In genomic region chr7:130773171-130773830, GRCm38 (mm10) we compare ENCODE assay signal across 9 mouse cellular contexts. TPM values are rescaled to one million over a fixed set of nuclear protein-coding genes. Genes with fewer than 3 reads are reported as not detected.
DNase-seq lines count a peak whose midpoint lies in the region; ATAC-seq and TF ChIP-seq lines count a peak whose summit lies in the region.
"Had no signal": no experiment of that assay in that cellular context is flagged by ENCODE, and none has a peak within 500 bp of the region (broad histone marks: within the 10 kb centered on the region; RNA-seq: fewer than 3 reads in every experiment).

No protein-coding gene starts in this region.

- WGBS in hindbrain, embryonic 10.5 days: 66% methylated on average over 11 of the region's 11 CpGs
- 66% methylated on average over 11 of the region's 11 CpGs for WGBS in hindbrain, embryonic 13.5 days
- WGBS in bone marrow, adult 2 months: 80% methylated on average over 11 of the region's 11 CpGs
- WGBS in intestine, postnatal 0 days: 54% methylated on average over 11 of the region's 11 CpGs

- ATAC-seq in hindbrain, embryonic 13.5 days (ENCODE audit: low FRiP score): no peak
- peak; percentile 31; the same call in 1 of the 2 replicates for ATAC-seq in intestine, postnatal 0 days

- peak; percentile 35 for DNase-seq in hindbrain, embryonic 10.5 days (ENCODE audit: low spot score)
- DNase-seq in CH12.LX (ENCODE audit: extremely low read depth): peak; percentile 52
- DNase-seq in lung, postnatal 14 days: peak; percentile 63
- peak; percentile 47 to 52 for DNase-seq in thymus, postnatal 36 days
- no peak for DNase-seq in layer of hippocampus, adult 9-10 months (ENCODE audit: low spot score)

- in situ Hi-C loops in CH12.LX (cut with MboI; ENCODE audit: low pct_ligation_motif_present, low pct_unique_long_range_greater_than_20kb, low sequenced_read_pairs): loop anchor here (5.0 kb wide), 1 partner anchor 139 kb away; no protein-coding TSS in a partner anchor

- peaks cover 3% of the 10 kb centered on the region; the same call in 1 of the 2 replicates for H3K4me1 ChIP-seq in hindbrain, embryonic 10.5 days (replicated peaks)
- peaks cover 3% of the 10 kb centered on the region; the same call in 1 of the 2 replicates for H3K4me1 ChIP-seq in hindbrain, embryonic 13.5 days (replicated peaks)
- H3K4me1 ChIP-seq in CH12.LX (ENCODE audit: control insufficient read depth in 1 of 2, insufficient read depth in 2 of 2): peaks cover 3 to 9% of the 10 kb centered on the region in 2 experiments; a peak in 2 of 4 replicates
- peaks cover 1% of the 10 kb centered on the region; the same call in 1 of the 2 replicates for H3K4me1 ChIP-seq in bone marrow, adult 2 months (ENCODE audit: control insufficient read depth, insufficient read depth, low read length)
- H3K4me1 ChIP-seq in intestine, postnatal 0 days (replicated peaks; ENCODE audit: control insufficient read depth, insufficient read depth, low read length): no peaks in the 10 kb centered on the region

- dilution Hi-C loops in CH12.LX (cut with MboI; ENCODE audit: extremely low pct_ligation_motif_present, extremely low pct_unique_long_range_greater_than_20kb, low sequenced_read_pairs): no loop called here

- TF ChIP-seq POLR2A in CH12.LX (IDR thresholded peaks at IDR 0.05; ENCODE audit: low read depth, low read length): no peak
- TF ChIP-seq POLR2A in bone marrow, adult 2 months (IDR thresholded peaks at IDR 0.05; ENCODE audit: borderline replicate concordance, control insufficient read depth, low read depth, low read length): no peak

- H3K27me3 ChIP-seq in hindbrain, embryonic 10.5 days (ENCODE audit: insufficient read depth, poor library complexity, severe bottlenecking): peaks cover 5% of the 10 kb centered on the region; the same call in 1 of the 2 replicates
- no peaks in the 10 kb centered on the region for H3K27me3 ChIP-seq in hindbrain, embryonic 13.5 days
- peaks cover 37% of the 10 kb centered on the region for H3K27me3 ChIP-seq in CH12.LX (replicated peaks)
- no peaks in the 10 kb centered on the region for H3K27me3 ChIP-seq in intestine, postnatal 0 days (replicated peaks; ENCODE audit: control insufficient read depth, insufficient read depth, low read length)

- TF ChIP-seq RAD21 in CH12.LX (IDR thresholded peaks at IDR 0.05; ENCODE audit: low read depth, low read length): peak; percentile 75

- no peak overlapping the region for H3K27ac ChIP-seq in hindbrain, embryonic 10.5 days
- H3K27ac ChIP-seq in hindbrain, embryonic 13.5 days: no peak overlapping the region
- no peak overlapping the region for H3K27ac ChIP-seq in CH12.LX (ENCODE audit: insufficient read depth, low read depth)
- no peak overlapping the region for H3K27ac ChIP-seq in bone marrow, adult 2 months (ENCODE audit: control insufficient read depth, insufficient read depth, low read depth, low read length, poor library complexity)
- no peak overlapping the region for H3K27ac ChIP-seq in intestine, postnatal 0 days (ENCODE audit: low read depth, low read length)

- TF ChIP-seq CTCF in CH12.LX (conservative IDR thresholded peaks at IDR 0.05 in 1 of 2, IDR thresholded peaks at IDR 0.05 in 1 of 2; ENCODE audit: low read depth in 2 of 2, low read length in 2 of 2): peak; percentile 69 to 84
- peak; percentile 53; the same call in 1 of the 2 replicates for TF ChIP-seq CTCF in bone marrow, adult 2 months (IDR thresholded peaks at IDR 0.05; ENCODE audit: control insufficient read depth, insufficient read depth, low read length)
- peak; percentile 77 for TF ChIP-seq CTCF in intestine, postnatal 0 days (IDR thresholded peaks at IDR 0.05; ENCODE audit: low read depth)

- no peaks in the 10 kb centered on the region for H3K79me2 ChIP-seq in CH12.LX (replicated peaks; ENCODE audit: control insufficient read depth, extremely low read depth, insufficient read depth, poor library complexity, severe bottlenecking)

- no peak overlapping the region for H3K9ac ChIP-seq in hindbrain, embryonic 13.5 days
- H3K9ac ChIP-seq in CH12.LX (ENCODE audit: insufficient read depth, low read depth): no peak overlapping the region
- H3K9ac ChIP-seq in intestine, postnatal 0 days (ENCODE audit: low read depth, low read length): no peak overlapping the region

- TF ChIP-seq EP300 in CH12.LX (IDR thresholded peaks at IDR 0.05; ENCODE audit: low read length): no peak

- H3K4me2 ChIP-seq in hindbrain, embryonic 13.5 days: no peak overlapping the region
- H3K4me2 ChIP-seq in CH12.LX (ENCODE audit: insufficient read depth, low read depth, poor library complexity, severe bottlenecking): no peak overlapping the region
- H3K4me2 ChIP-seq in intestine, postnatal 0 days (replicated peaks; ENCODE audit: low read depth): no peak overlapping the region

- no peaks in the 10 kb centered on the region for H3K36me3 ChIP-seq in hindbrain, embryonic 10.5 days
- no peaks in the 10 kb centered on the region for H3K36me3 ChIP-seq in hindbrain, embryonic 13.5 days
- no peaks in the 10 kb centered on the region for H3K36me3 ChIP-seq in CH12.LX (replicated peaks in 1 of 2; ENCODE audit: control insufficient read depth in 1 of 2, insufficient read depth in 1 of 2, low read length in 1 of 2)
- H3K36me3 ChIP-seq in intestine, postnatal 0 days (ENCODE audit: control insufficient read depth, insufficient read depth): no peaks in the 10 kb centered on the region

- no peak overlapping the region for H3K4me3 ChIP-seq in hindbrain, embryonic 10.5 days
- H3K4me3 ChIP-seq in hindbrain, embryonic 13.5 days: no peak overlapping the region
- no peak overlapping the region for H3K4me3 ChIP-seq in CH12.LX (replicated peaks in 1 of 3; ENCODE audit: low read depth in 2 of 3, low read length in 2 of 3, poor library complexity in 1 of 3)
- no peak overlapping the region for H3K4me3 ChIP-seq in bone marrow, adult 2 months (replicated peaks; ENCODE audit: control insufficient read depth, low read depth, low read length)
- no peak overlapping the region for H3K4me3 ChIP-seq in intestine, postnatal 0 days (ENCODE audit: low read depth, low read length)
- H3K4me3 ChIP-seq: myocyte had no signal

- H3K9me3 ChIP-seq in hindbrain, embryonic 10.5 days: no peaks in the 10 kb centered on the region
- no peaks in the 10 kb centered on the region for H3K9me3 ChIP-seq in hindbrain, embryonic 13.5 days
- no peaks in the 10 kb centered on the region for H3K9me3 ChIP-seq in CH12.LX (replicated peaks; ENCODE audit: low read length)
- H3K9me3 ChIP-seq in intestine, postnatal 0 days (ENCODE audit: control insufficient read depth): no peaks in the 10 kb centered on the region

TF ChIP-seq in CH12.LX, 34 proteins besides CTCF, POLR2A, EP300 and RAD21:
- TF ChIP-seq TBP (conservative IDR thresholded peaks at IDR 0.05; ENCODE audit: low read depth, low read length) (no peak), SIN3A (IDR thresholded peaks at IDR 0.05; ENCODE audit: low read length) (no peak), ZC3H11A (IDR thresholded peaks at IDR 0.05; ENCODE audit: low read depth, low read length) (0 out of 2 replicates have a peak, but pooled peaks have one; percentile 33), RCOR1 (conservative IDR thresholded peaks at IDR 0.05; ENCODE audit: low read depth, low read length) (no peak), MEF2A (IDR thresholded peaks at IDR 0.05; ENCODE audit: borderline replicate concordance, low read depth, low read length) (0 out of 2 replicates have a peak, but pooled peaks have one; percentile 40), JUND (conservative IDR thresholded peaks at IDR 0.05; ENCODE audit: low read depth, low read length) (no peak), BHLHE40 (IDR thresholded peaks at IDR 0.05; ENCODE audit: low read depth, low read length) (no peak), MAZ (IDR thresholded peaks at IDR 0.05; ENCODE audit: low read depth, low read length) (no peak), CHD1 (IDR thresholded peaks at IDR 0.05; ENCODE audit: low read depth, low read length) (no peak), USF2 (conservative IDR thresholded peaks at IDR 0.05; ENCODE audit: low read depth, low read length) (no peak), SMC3 (IDR thresholded peaks at IDR 0.05; ENCODE audit: low read depth, low read length) (peak; percentile 79), GABPA (IDR thresholded peaks at IDR 0.05; ENCODE audit: insufficient replicate concordance, low read depth, low read length) (no peak)
TF ChIP-seq in CH12.LX: peak in this region for 3.

RNA-seq across cellular contexts. Expression of gene Btbd16, which starts 0.6 kb away (rescaled TPM):
- not detected in 2 replicates for polyA plus RNA-seq in hindbrain, embryonic 10.5 days (2016; fragmentation: Nextera tagmentation; extraction: Ambion mirVana)
- 0.16 TPM in 1 of 2 replicates, not detected in the other for polyA plus RNA-seq in hindbrain, embryonic 13.5 days (2015; fragmentation: Nextera tagmentation; extraction: Ambion mirVana)
- not detected in 2 replicates for total RNA-seq in CH12.LX (2012; rRNA removed)
- total RNA-seq in CH12.LX (2014; rRNA removed): not detected in 2 replicates
- not detected in 2 replicates for polyA plus RNA-seq in CH12.LX (2012; ENCODE audit: insufficient read length, low read depth)
- 1.4 TPM in 1 of 2 replicates, not detected in the other for polyA plus RNA-seq in bone marrow, adult 2 months (2011; ENCODE audit: insufficient read depth, insufficient read length, low replicate concordance, missing spikeins)
- polyA plus RNA-seq in intestine, postnatal 0 days (2015; fragmentation: Nextera tagmentation; extraction: Ambion mirVana): not detected in 2 replicates
- polyA plus RNA-seq: myocyte had no signal
